Mouse (Mus musculus): ENCODE data around the gene Ccdc51. TPM values are rescaled to one million over a fixed set of nuclear protein-coding genes. Genes with fewer than 3 reads are reported as not detected.

The Ccdc51 gene
- polyA plus RNA-seq, 1 experiment from 2014 or later = 15.3 TPM

DNA sequence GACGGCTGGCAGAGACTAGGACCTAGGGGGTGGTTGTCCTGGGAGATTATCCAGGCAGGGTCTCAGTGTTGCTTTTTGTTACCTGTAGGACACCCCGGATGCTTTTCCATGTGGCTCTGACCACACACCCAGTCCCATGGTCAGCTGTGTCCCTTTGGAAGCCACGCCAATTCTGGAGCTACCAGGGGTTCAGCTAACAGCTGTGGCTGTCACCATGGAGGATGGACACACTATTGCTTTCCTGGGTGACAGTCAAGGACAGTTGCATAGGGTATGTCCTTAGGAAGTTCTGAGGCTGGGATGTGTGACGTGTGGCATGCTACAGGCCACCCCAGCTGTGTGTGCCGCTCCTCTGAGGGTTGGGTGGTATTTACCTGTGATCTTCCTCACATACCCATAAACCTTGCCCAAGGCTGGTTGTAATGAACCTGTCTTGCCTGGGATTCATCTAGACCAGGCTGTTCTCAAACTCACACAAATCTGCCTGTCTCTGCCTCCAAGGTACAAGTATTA, 19.7 kb downstream of the Ccdc51 start:
- Histone ChIP-seq H3K27me3 (replicated peaks) (peaks cover 21% of the 10 kb centered on the region), H3K4me3 (no peak overlapping the region), H3K27ac (no peak overlapping the region), H3K36me3 (peaks cover 47% of the 10 kb centered on the region), H3K9me3 (replicated peaks) (no peaks in the 10 kb centered on the region), H3K9ac (peak overlapping the region; percentile 4; the same call in 1 of the 2 replicates), H3K4me1 (peaks cover 21% of the 10 kb centered on the region), H3K4me2 (no peak overlapping the region)
- 65% methylated on average over 5 of the region's 5 CpGs for WGBS (ENCODE audit: insufficient replicate concordance)
- ATAC-seq = no peak

DNA sequence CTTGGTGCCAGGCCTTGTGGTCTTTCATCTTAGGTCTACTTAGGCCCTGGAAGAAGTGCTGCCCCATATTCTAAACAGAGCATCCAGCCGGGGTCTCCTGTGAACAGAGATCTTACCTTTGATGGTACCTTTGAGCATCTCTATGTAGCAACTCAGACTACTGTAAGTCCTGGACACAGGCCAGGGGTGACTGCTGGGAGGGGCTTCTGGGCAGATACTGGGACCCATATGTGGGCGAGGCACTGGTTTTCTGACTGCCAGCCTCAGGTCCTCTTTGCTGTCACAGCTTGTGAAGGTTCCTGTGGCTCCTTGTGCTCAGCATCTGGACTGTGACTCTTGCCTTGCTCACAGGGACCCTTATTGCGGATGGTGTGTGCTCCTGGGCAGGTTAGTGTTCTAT, 20.2 kb downstream of the Ccdc51 start:
- 55% methylated on average over 3 of the region's 3 CpGs for WGBS (ENCODE audit: insufficient replicate concordance)
- Histone ChIP-seq H3K27ac (no peak overlapping the region), H3K27me3 (replicated peaks) (peaks cover 15% of the 10 kb centered on the region), H3K4me3 (no peak overlapping the region), H3K9ac (no peak overlapping the region), H3K4me2 (no peak overlapping the region), H3K9me3 (replicated peaks) (no peaks in the 10 kb centered on the region), H3K4me1 (peaks cover 18% of the 10 kb centered on the region), H3K36me3 (peaks cover 47% of the 10 kb centered on the region)
- ATAC-seq = no peak

DNA sequence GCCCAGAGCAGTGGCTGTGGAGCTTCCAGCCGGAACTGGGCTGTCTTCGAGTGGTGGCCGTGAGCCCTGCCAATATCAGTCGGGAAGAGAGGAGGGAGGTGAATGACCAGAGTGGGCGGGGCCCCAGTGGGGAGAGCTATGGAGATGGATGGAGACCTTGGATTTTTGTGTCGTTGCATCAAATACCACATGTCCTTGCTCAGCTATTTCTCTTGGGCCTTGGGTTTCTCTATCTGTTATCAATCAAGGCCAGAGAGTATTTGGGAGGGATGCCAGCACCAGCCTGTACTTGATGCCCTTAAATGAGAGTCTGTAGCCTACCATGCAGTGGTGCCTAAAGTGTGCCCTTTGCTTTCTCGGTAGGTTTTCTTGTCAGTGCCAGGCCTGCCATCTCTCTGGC, 21.0 kb downstream of the Ccdc51 start:
- Histone ChIP-seq H3K36me3 (peaks cover 52% of the 10 kb centered on the region), H3K27me3 (replicated peaks) (peaks cover 8% of the 10 kb centered on the region; the same call in 1 of the 2 replicates), H3K4me3 (no peak overlapping the region), H3K9ac (no peak overlapping the region), H3K4me1 (peaks cover 11% of the 10 kb centered on the region), H3K4me2 (no peak overlapping the region), H3K27ac (no peak overlapping the region), H3K9me3 (replicated peaks) (no peaks in the 10 kb centered on the region)
- 64% methylated on average over 7 of the region's 7 CpGs for WGBS (ENCODE audit: insufficient replicate concordance)
- ATAC-seq = no peak

DNA sequence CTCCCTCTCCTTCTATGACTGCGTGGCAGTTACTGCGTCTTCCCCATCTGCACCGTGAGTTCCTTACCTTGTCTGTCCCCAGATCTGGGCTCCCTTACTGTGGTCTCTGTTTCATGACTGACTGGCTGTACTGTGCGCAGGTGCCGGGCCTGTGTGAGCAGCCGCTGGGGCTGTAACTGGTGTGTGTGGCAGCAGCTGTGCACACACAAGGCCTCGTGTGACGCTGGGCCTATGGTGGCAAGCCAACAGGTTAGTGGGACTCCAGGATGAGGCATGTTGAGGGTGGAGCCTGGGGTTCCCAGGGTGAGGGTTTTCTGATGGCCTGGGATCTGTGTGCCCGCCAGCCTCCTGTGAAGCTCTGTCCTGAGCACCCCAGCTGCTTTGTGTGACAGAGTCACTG, 21.8 kb downstream of the Ccdc51 start:
- WGBS (ENCODE audit: insufficient replicate concordance) = 74% methylated on average over 9 of the region's 9 CpGs
- Histone ChIP-seq H3K9me3 (replicated peaks) (no peaks in the 10 kb centered on the region), H3K36me3 (peaks cover 60% of the 10 kb centered on the region), H3K9ac (no peak overlapping the region), H3K4me1 (peaks cover 2% of the 10 kb centered on the region), H3K4me3 (no peak overlapping the region), H3K27ac (no peak overlapping the region), H3K4me2 (no peak overlapping the region), H3K27me3 (replicated peaks) (no peaks in the 10 kb centered on the region)
- no peak for ATAC-seq

DNA sequence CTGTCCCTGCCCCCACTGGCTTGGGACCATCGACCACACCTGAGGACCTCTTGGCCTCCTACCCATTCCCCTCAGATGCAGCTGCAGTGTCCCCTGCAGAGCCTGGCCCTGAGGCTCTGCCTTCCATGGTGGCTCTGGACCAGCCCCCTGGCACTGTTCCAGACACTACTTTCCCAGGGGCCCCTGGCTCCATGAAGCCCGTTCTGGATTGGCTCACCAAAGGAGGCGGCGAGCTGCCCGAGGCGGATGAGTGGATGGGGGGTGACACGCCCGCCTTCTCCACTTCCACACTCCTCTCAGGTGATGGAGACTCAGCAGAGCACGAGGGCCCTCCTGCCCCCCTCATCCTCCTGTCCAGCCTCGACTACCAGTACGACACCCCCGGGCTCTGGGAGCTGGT, 22.7 kb downstream of the Ccdc51 start:
- ATAC-seq = no peak; the same call in 1 of the 2 replicates
- no peaks in the 10 kb centered on the region for H3K4me1 ChIP-seq
- H3K9ac ChIP-seq = no peak overlapping the region
- WGBS (ENCODE audit: insufficient replicate concordance) = 69% methylated on average over 12 of the region's 12 CpGs
- no peak overlapping the region for H3K4me3 ChIP-seq
- H3K27me3 ChIP-seq (replicated peaks) = no peaks in the 10 kb centered on the region
- H3K27ac ChIP-seq = no peak overlapping the region
- H3K9me3 ChIP-seq (replicated peaks) = no peaks in the 10 kb centered on the region
- H3K36me3 ChIP-seq = peaks cover 69% of the 10 kb centered on the region
- no peak overlapping the region for H3K4me2 ChIP-seq

DNA sequence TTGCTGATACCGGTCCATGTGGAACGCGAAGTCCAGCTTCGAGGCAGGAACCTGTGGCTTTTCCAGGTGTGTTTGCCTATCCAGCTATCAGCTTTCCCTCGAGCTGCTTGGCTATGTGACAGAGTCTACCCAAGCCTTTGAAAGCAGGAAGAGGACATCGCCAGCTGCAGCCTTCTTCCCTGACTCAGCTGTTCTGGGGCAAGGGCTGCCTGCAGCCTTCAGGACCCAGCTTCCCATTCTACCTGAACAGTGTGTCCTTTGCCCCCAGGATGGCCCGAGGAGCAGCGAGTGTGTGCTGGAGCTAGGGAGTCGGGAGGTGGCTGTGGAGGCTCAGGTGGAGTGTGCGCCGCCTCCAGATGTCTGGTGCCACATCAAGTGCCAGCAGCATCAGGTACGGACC, 23.4 kb downstream of the Ccdc51 start:
- 68% methylated on average over 12 of the region's 12 CpGs for WGBS (ENCODE audit: insufficient replicate concordance)
- no peak overlapping the region for H3K27ac ChIP-seq
- no peak overlapping the region for H3K4me3 ChIP-seq
- H3K9me3 ChIP-seq (replicated peaks) = no peaks in the 10 kb centered on the region
- no peaks in the 10 kb centered on the region for H3K27me3 ChIP-seq (replicated peaks)
- no peak overlapping the region for H3K4me2 ChIP-seq
- no peak overlapping the region for H3K9ac ChIP-seq
- no peak for ATAC-seq
- no peaks in the 10 kb centered on the region for H3K4me1 ChIP-seq
- H3K36me3 ChIP-seq = peaks cover 69% of the 10 kb centered on the region

DNA sequence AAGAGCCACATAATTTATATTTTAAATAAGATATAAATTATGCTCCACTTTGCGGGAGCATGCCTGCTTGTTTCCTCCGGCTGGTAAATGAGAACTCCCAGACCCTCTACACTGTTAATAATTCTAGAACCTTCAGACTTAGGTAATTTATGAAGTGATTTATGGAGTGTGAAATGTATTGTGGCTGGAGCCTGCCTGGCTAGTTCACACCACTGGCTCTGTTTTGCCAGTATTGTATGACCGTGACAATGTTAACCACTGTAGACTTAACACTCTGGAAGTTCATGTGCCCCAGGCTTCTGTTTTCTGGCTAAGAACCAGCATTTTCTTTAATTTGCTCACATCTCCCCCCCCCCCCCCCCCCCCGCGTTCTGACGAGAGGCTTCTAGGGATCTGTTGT, 25.0 kb downstream of the Ccdc51 start:
- no peaks in the 10 kb centered on the region for H3K27me3 ChIP-seq (replicated peaks)
- H3K9ac ChIP-seq = no peak overlapping the region
- H3K27ac ChIP-seq = no peak overlapping the region
- no peak for ATAC-seq
- 68% methylated on average over 4 of the region's 6 CpGs for WGBS (ENCODE audit: insufficient replicate concordance)
- H3K9me3 ChIP-seq (replicated peaks) = no peaks in the 10 kb centered on the region
- peaks cover 67% of the 10 kb centered on the region for H3K36me3 ChIP-seq
- no peak overlapping the region for H3K4me2 ChIP-seq
- H3K4me1 ChIP-seq = no peaks in the 10 kb centered on the region
- no peak overlapping the region for H3K4me3 ChIP-seq

DNA sequence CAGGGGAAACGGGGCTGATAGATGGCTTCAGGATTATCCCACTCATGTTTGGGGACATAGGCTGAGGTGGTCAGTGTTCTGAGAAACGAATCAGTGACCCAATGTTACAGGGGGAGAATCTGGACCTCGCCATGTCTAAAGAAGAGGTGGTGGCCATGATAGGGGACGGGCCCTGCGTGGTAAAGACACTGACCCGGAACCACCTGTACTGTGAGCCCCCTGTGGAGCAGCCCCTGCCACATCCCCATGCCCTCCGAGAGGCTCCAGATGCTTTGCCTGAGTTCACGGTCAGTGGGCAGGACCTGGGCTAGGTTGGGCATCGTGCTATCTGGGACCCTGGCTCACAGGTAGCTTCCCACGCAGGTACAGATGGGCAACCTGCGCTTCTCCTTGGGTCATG, 27.9 kb downstream of the Ccdc51 start:
- Histone ChIP-seq H3K4me2 (no peak overlapping the region), H3K27ac (no peak overlapping the region), H3K9me3 (replicated peaks) (no peaks in the 10 kb centered on the region), H3K4me1 (no peaks in the 10 kb centered on the region), H3K36me3 (peaks cover 75% of the 10 kb centered on the region), H3K4me3 (no peak overlapping the region), H3K27me3 (replicated peaks) (no peaks in the 10 kb centered on the region), H3K9ac (no peak overlapping the region)
- 76% methylated on average over 11 of the region's 11 CpGs for WGBS (ENCODE audit: insufficient replicate concordance)
- no peak for ATAC-seq

DNA sequence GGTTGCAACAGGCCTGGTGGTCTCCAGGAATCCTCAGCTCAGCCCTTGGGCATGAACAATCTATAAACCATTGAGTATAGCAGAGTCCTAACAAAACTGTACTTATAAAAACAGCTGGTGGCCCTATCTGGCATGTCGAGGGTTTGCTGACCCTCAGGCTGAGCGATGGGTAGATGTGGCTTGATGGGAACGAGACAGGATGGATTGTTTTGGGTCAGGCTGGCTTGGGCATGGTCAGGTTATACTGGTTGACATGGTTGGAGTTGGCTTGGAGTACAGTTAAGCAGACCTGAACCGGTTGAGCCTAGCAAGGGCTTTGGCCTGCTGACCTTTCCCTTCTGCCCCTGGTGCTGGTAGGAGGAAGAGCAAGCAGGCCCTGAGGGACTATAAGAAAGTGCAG, 28.8 kb downstream of the Ccdc51 start:
- no peak overlapping the region for H3K9ac ChIP-seq
- no peaks in the 10 kb centered on the region for H3K27me3 ChIP-seq (replicated peaks)
- H3K27ac ChIP-seq = no peak overlapping the region
- no peak overlapping the region for H3K4me2 ChIP-seq
- peaks cover 79% of the 10 kb centered on the region for H3K36me3 ChIP-seq
- no peak overlapping the region for H3K4me3 ChIP-seq
- H3K4me1 ChIP-seq = no peaks in the 10 kb centered on the region
- H3K9me3 ChIP-seq (replicated peaks) = no peaks in the 10 kb centered on the region
- ATAC-seq = no peak
- WGBS (ENCODE audit: insufficient replicate concordance) = 65% methylated on average over 4 of the region's 4 CpGs

DNA sequence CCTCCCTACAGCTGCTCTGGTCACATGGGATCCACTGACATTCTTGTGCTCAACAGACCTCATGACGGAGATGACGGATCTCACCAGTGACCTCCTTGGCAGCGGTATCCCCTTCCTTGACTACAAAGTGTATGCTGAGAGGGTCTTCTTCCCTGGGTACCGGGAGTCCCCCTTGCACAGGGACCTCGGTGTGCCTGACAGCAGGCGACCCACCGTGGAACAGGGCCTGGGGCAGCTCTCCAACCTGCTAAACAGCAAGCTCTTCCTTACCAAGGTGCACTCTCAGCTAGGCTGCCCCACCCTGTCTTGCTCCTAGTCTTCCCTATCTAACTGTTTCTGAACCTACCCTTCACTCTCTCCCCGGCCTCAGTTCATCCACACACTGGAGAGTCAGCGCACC, 29.3 kb downstream of the Ccdc51 start:
- peaks cover 74% of the 10 kb centered on the region for H3K36me3 ChIP-seq
- WGBS (ENCODE audit: insufficient replicate concordance) = 84% methylated on average over 9 of the region's 9 CpGs
- H3K4me1 ChIP-seq = no peaks in the 10 kb centered on the region
- no peaks in the 10 kb centered on the region for H3K9me3 ChIP-seq (replicated peaks)
- no peak overlapping the region for H3K4me3 ChIP-seq
- H3K27ac ChIP-seq = no peak overlapping the region
- no peak for ATAC-seq
- no peak overlapping the region for H3K4me2 ChIP-seq
- H3K27me3 ChIP-seq (replicated peaks) = no peaks in the 10 kb centered on the region
- no peak overlapping the region for H3K9ac ChIP-seq

DNA sequence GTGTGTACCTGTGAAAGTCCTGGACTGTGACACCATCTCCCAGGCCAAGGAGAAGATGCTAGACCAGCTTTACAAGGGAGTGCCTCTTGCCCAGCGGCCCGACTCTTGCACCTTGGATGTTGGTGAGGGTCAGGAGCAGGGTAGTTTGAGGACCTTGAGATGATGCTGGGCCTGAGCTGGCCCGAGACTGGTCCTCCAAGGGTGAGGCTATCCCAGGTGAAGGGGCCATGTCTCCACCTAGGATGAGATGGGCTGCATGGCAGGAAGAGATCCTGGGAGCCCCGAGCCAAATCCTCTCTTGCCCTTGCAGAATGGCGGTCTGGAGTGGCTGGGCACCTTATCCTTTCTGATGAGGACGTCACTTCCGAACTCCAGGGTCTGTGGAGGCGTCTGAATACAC, 31.0 kb downstream of the Ccdc51 start:
- Histone ChIP-seq H3K27ac (no peak overlapping the region), H3K27me3 (replicated peaks) (no peaks in the 10 kb centered on the region), H3K4me2 (no peak overlapping the region), H3K9me3 (replicated peaks) (no peaks in the 10 kb centered on the region), H3K9ac (no peak overlapping the region), H3K4me3 (no peak overlapping the region), H3K36me3 (peaks cover 75% of the 10 kb centered on the region), H3K4me1 (no peaks in the 10 kb centered on the region)
- 69% methylated on average over 8 of the region's 8 CpGs for WGBS (ENCODE audit: insufficient replicate concordance)
- ATAC-seq = no peak

DNA sequence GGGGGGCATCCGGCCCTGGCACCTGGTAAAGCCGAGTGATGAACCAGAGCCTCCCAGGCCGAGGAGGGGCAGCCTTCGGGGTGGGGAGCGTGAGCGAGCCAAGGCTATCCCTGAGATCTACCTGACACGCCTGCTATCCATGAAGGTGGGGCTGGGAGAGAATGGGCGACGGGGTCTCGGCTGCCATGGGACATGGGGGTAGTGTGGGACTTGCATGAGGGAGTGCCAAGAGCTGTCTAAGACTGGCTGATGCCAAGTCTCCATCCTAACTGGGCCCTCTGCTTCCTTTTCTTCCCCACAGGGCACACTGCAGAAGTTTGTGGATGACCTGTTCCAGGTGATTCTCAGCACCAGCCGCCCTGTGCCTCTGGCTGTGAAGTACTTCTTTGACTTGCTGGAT, 32.0 kb downstream of the Ccdc51 start:
- WGBS (ENCODE audit: insufficient replicate concordance) = 75% methylated on average over 11 of the region's 11 CpGs
- ATAC-seq = no peak
- no peak overlapping the region for H3K4me2 ChIP-seq

DNA sequence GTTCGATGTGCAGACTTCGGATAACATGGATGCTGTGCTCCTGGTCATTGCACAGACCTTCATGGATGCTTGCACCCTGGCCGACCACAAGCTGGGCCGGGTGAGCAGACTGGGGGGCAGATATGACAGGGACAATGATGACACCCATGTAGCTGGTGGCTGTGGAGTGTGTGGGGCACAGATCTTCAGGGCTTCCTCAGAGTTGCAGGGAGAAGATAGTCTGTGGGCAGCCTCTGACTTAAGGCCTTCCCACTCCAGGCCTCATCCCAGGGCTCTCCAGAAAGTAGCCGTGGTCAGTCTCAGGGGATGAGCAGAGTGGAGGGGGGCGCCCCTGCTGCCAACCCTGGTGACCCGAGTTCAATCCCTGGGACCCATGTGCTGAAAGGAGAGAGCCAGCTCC, 32.6 kb downstream of the Ccdc51 start:
- no peak overlapping the region for H3K4me3 ChIP-seq
- H3K9ac ChIP-seq = no peak overlapping the region
- H3K36me3 ChIP-seq = peaks cover 64% of the 10 kb centered on the region
- H3K27me3 ChIP-seq (replicated peaks) = no peaks in the 10 kb centered on the region
- no peak overlapping the region for H3K27ac ChIP-seq
- H3K4me2 ChIP-seq = no peak overlapping the region
- no peak for ATAC-seq
- H3K4me1 ChIP-seq = no peaks in the 10 kb centered on the region
- H3K9me3 ChIP-seq (replicated peaks) = no peaks in the 10 kb centered on the region
- WGBS (ENCODE audit: insufficient replicate concordance) = 70% methylated on average over 7 of the region's 7 CpGs

More for the DNA sequence above, 32.0 kb downstream of the Ccdc51 start:
- no peak overlapping the region for H3K27ac ChIP-seq
- H3K27me3 ChIP-seq (replicated peaks) = no peaks in the 10 kb centered on the region
- H3K4me3 ChIP-seq = no peak overlapping the region
- no peaks in the 10 kb centered on the region for H3K9me3 ChIP-seq (replicated peaks)
- H3K9ac ChIP-seq = no peak overlapping the region
- no peaks in the 10 kb centered on the region for H3K4me1 ChIP-seq
- peaks cover 70% of the 10 kb centered on the region for H3K36me3 ChIP-seq
